Mouse (Mus musculus) lung, postnatal 0 days (tissue): Measurements from ENCODE around the gene Arhgap21.

ENCODE experiments used
- CTCF ChIP-seq: IDR thresholded peaks from 2 replicates; pipeline ENCODE4 v1.5.1; 2016; ENCODE audit warnings: antibody characterized with exemption, mild to moderate bottlenecking
- EP300 ChIP-seq: IDR thresholded peaks from 2 replicates; pipeline ENCODE4 v1.6.1; 2016; ENCODE audit warnings: antibody characterized with exemption, mild to moderate bottlenecking, control low read depth

DNA sequence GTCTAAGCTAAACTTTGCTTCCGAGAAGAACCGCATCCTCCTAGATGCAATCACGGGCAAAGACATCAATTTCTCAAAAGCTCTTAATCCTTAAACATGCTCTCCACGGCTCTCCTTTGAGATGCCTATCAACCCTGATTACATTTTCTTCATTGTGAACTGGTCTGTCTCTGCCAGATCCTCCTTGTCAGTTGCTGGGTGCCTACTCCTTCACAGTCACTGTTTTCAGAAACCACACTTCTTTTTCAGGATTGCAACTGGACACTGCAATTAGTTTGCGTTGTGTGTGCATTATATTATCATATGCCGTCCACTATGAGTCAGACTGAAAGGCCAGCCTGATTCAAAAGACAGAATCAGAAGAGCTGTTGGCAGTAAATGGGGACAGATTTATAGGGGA, 12.7 kb downstream of the Arhgap21 start:
- TF ChIP-seq CTCF = no peak
- TF ChIP-seq EP300 = no peak
